Mouse (Mus musculus): Measurements from ENCODE around the gene Gps1. TPM values are rescaled to one million over a fixed set of nuclear protein-coding genes. Genes with fewer than 3 reads are reported as not detected.

The Gps1 gene
- total RNA-seq, 2 experiments from 2014 or later = 50.3 to 53.0 TPM

Other genes with a start within 250 kb of the Gps1 start
- gene Mcrip1, start 234.5 kb upstream of the Gps1 start, total RNA-seq (2021) = 10 to 100 TPM; 21.4 to 23.7 TPM
- gene Ppp1r27, start 233.1 kb upstream of the Gps1 start, total RNA-seq (2021) = 100 to 1,000 TPM in 1 of 2 experiments, 10 to 100 TPM in 1; 92.3 to 377 TPM
- gene P4hb, start 211.0 kb upstream of the Gps1 start, total RNA-seq (2021) = 100 to 1,000 TPM; 192 to 198 TPM
- gene Arhgdia, start 202.6 kb upstream of the Gps1 start, total RNA-seq (2021) = 10 to 100 TPM; 80.1 to 95.2 TPM
- gene Alyref, start 185.9 kb upstream of the Gps1 start, total RNA-seq (2021) = 10 to 100 TPM; 39.1 to 40.5 TPM
- 10 to 100 TPM; 50.7 to 51.6 TPM for gene Anapc11, start 185.9 kb upstream of the Gps1 start, total RNA-seq (2021)
- not detected for gene Npb, start 175.8 kb upstream of the Gps1 start, total RNA-seq (2021)
- 10 to 100 TPM; 30.7 to 34.7 TPM for gene Pcyt2, start 166.3 kb upstream of the Gps1 start, total RNA-seq (2021)
- gene Sirt7, start 159.0 kb upstream of the Gps1 start, total RNA-seq (2021) = 1 to 10 TPM; 4.3 to 7.2 TPM
- 10 to 100 TPM; 41.8 to 47.1 TPM for gene Mafg, start 150.7 kb upstream of the Gps1 start, total RNA-seq (2021)
- 1 to 10 TPM; 6.7 to 6.8 TPM for gene Pycr1, start 140.5 kb upstream of the Gps1 start, total RNA-seq (2021)
- 100 to 1,000 TPM; 121 to 134 TPM for gene Myadml2, start 136.1 kb upstream of the Gps1 start, total RNA-seq (2021)
- gene Notum, start 123.1 kb upstream of the Gps1 start, total RNA-seq (2021) = under 1 TPM in 1 of 2 experiments, not detected in 1; 0.18 TPM
- gene Aspscr1, start 111.3 kb upstream of the Gps1 start, total RNA-seq (2021) = 10 to 100 TPM; 25.8 to 28.8 TPM
- gene Cenpx, start 70.5 kb upstream of the Gps1 start, total RNA-seq (2021) = 10 to 100 TPM; 25.4 to 32.7 TPM
- 1 to 10 TPM; 4.0 to 4.3 TPM for gene Lrrc45, start 70.3 kb upstream of the Gps1 start, total RNA-seq (2021)
- gene Rac3, start 62.8 kb upstream of the Gps1 start, total RNA-seq (2021) = 1 to 10 TPM; 1.2 TPM
- gene Dcxr, start 57.0 kb upstream of the Gps1 start, total RNA-seq (2021) = 1 to 10 TPM; 5.8 to 6.0 TPM
- gene Cbr2, start 52.2 kb upstream of the Gps1 start, total RNA-seq (2021) = 10 to 100 TPM in 1 of 2 experiments, 1 to 10 TPM in 1; 9.6 to 16.9 TPM
- 10 to 100 TPM; 17.1 to 19.8 TPM for gene Hmga1b, start 21.5 kb upstream of the Gps1 start, total RNA-seq (2021)
- gene Rfng, start 65 bp upstream of the Gps1 start, total RNA-seq (2021) = 10 to 100 TPM in 1 of 2 experiments, 1 to 10 TPM in 1; 9.6 to 11.0 TPM
- 10 to 100 TPM; 32.6 to 36.2 TPM for gene Dus1l, start 12.1 kb downstream of the Gps1 start, total RNA-seq (2021)
- 10 to 100 TPM; 11.1 to 59.9 TPM for gene Fasn, start 40.3 kb downstream of the Gps1 start, total RNA-seq (2021)
- 1 to 10 TPM; 2.8 to 2.9 TPM for gene Ccdc57, start 148.6 kb downstream of the Gps1 start, total RNA-seq (2021)
- 100 to 1,000 TPM; 313 to 418 TPM for gene Slc16a3, start 164.2 kb downstream of the Gps1 start, total RNA-seq (2021)
- gene Csnk1d, start 207.1 kb downstream of the Gps1 start, total RNA-seq (2021) = 10 to 100 TPM; 45.8 to 52.6 TPM

Measured in gastrocnemius, postnatal 25 days (tissue).